Mouse (Mus musculus) brain, embryonic 14.5 days (tissue): Measurements from ENCODE around the gene Xpc.

ENCODE experiments used
- CTCF ChIP-seq: fragments of 200-500 bp; IDR thresholded peaks from 2 replicates; pipeline ENCODE4 v1.5.1; 2012; ENCODE audit warnings: inconsistent platforms, mild to moderate bottlenecking, moderate library complexity, borderline replicate concordance; ENCODE audit not compliant: insufficient read depth, insufficient read length; ENCODE audit errors: extremely low read depth
- POLR2A ChIP-seq: fragments of 200-500 bp; IDR thresholded peaks from 2 replicates; pipeline ENCODE4 v1.6.1; 2012; ENCODE audit warnings: mild to moderate bottlenecking, inconsistent platforms, borderline replicate concordance; ENCODE audit not compliant: poor library complexity, insufficient read depth, insufficient read length, severe bottlenecking; ENCODE audit errors: extremely low read depth

- no peak for TF ChIP-seq CTCF
- TF ChIP-seq POLR2A: no peak
Observed at GRCm38 (mm10) chr6:91551671-91552070, 36.0 kb upstream of the Xpc start.
